Comparison of ENCODE assay signal across 9 mouse cellular contexts in the genomic region with DNA sequence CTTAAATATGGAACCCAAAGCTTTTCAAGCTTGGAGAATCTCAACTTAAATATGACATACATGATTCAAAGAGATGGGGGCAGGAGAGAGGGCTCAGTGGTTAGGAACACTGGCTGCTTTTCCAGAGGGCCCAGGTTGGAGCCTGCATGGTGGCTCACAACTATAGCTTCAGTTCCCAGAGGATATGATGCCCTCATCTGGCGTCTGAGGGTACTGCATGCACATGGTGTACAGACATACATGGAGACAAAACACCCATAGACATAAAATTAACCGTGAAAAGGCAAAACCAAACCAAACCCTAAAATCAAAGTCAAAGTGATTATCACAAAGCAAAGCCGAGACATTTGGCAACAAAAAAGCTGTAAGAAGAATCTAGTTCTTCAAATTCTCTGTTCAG. TPM values are rescaled to one million over a fixed set of nuclear protein-coding genes. Genes with fewer than 3 reads are reported as not detected.
DNase-seq lines count a peak whose midpoint lies in the region; ATAC-seq lines count a peak whose summit lies in the region.
"Had no signal": no experiment of that assay in that cellular context is flagged by ENCODE, and none has a peak within 500 bp of the region (broad histone marks: within the 10 kb centered on the region; RNA-seq: fewer than 3 reads in every experiment).

No protein-coding gene starts in this region.

- 0 out of 2 replicates have a peak, but pooled peaks cover 6% of the 10 kb centered on the region for H3K4me1 ChIP-seq in forebrain, embryonic 14.5 days (ENCODE audit: control insufficient read depth, insufficient read depth, low read length)
- peaks cover 6% of the 10 kb centered on the region for H3K4me1 ChIP-seq in forebrain, embryonic 12.5 days

- H3K27me3 ChIP-seq in forebrain, embryonic 14.5 days (replicated peaks; ENCODE audit: control insufficient read depth, insufficient read depth, low read length): no peaks in the 10 kb centered on the region
- H3K27me3 ChIP-seq in forebrain, embryonic 12.5 days: peaks cover 20% of the 10 kb centered on the region
- no peaks in the 10 kb centered on the region for H3K27me3 ChIP-seq in splenic B cell, adult 2 months (ENCODE audit: control insufficient read depth, insufficient read depth, low read length, poor library complexity, severe bottlenecking)

- H3K9ac ChIP-seq in forebrain, embryonic 14.5 days (ENCODE audit: low read length): no peak overlapping the region
- H3K9ac ChIP-seq in forebrain, embryonic 12.5 days: no peak overlapping the region
- H3K9ac ChIP-seq: midbrain, embryonic 12.5 days had no signal

- H3K27ac ChIP-seq in forebrain, embryonic 14.5 days (ENCODE audit: low read depth, low read length): no peak overlapping the region
- no peak overlapping the region for H3K27ac ChIP-seq in forebrain, embryonic 12.5 days
- H3K27ac ChIP-seq: midbrain, embryonic 12.5 days had no signal

- no peaks in the 10 kb centered on the region for H3K36me3 ChIP-seq in forebrain, embryonic 14.5 days (ENCODE audit: control insufficient read depth, insufficient read depth, low read length)
- no peaks in the 10 kb centered on the region for H3K36me3 ChIP-seq in forebrain, embryonic 12.5 days (replicated peaks)
- H3K36me3 ChIP-seq in splenic B cell, adult 2 months (ENCODE audit: control insufficient read depth, insufficient read depth, low read length, poor library complexity, severe bottlenecking): no peaks in the 10 kb centered on the region
- H3K36me3 ChIP-seq: midbrain, embryonic 12.5 days had no signal

- ATAC-seq in forebrain, embryonic 14.5 days: no peak
- ATAC-seq in forebrain, embryonic 12.5 days (ENCODE audit: low FRiP score): no peak

- intact Hi-C loops in left cerebral cortex, postnatal 4 days (cut with DNase I): no loop called here

- peak; percentile 43 for DNase-seq in forebrain, embryonic 14.5 days (ENCODE audit: low spot score)
- peak; percentile 63 to 75 for DNase-seq in right cerebral cortex, postnatal 10 days (ENCODE audit: low spot score in 2 of 2)
- no peak for DNase-seq in right cerebral cortex, postnatal 25 days
- DNase-seq in cerebellum, postnatal 14 days: peak; percentile 78 to 92
- DNase-seq in left cerebral cortex, postnatal 4 days: peak; percentile 76
- DNase-seq in splenic B cell, adult 2 months (ENCODE audit: low read depth, low spot score): peak; percentile 32
- no peak for DNase-seq in gastrocnemius, adult 18-20 months (ENCODE audit: low spot score)

- no peaks in the 10 kb centered on the region for H3K9me3 ChIP-seq in forebrain, embryonic 14.5 days (replicated peaks; ENCODE audit: control insufficient read depth, low read length)
- H3K9me3 ChIP-seq in forebrain, embryonic 12.5 days: no peaks in the 10 kb centered on the region; the same call in 1 of the 2 replicates
- H3K9me3 ChIP-seq: midbrain, embryonic 12.5 days had no signal

- H3K4me3 ChIP-seq in forebrain, embryonic 14.5 days (ENCODE audit: low read depth, low read length): no peak overlapping the region
- H3K4me3 ChIP-seq in forebrain, embryonic 12.5 days (replicated peaks): no peak overlapping the region

- H3K4me2 ChIP-seq in forebrain, embryonic 14.5 days (ENCODE audit: low read length): no peak overlapping the region
- H3K4me2 ChIP-seq in forebrain, embryonic 12.5 days: no peak overlapping the region

- 78% methylated on average over 3 of the region's 3 CpGs for WGBS in forebrain, embryonic 14.5 days
- 74% methylated on average over 3 of the region's 3 CpGs for WGBS in forebrain, embryonic 12.5 days

RNA-seq across cellular contexts. Expression of a gene that starts 1.6 kb away (rescaled TPM):
- polyA plus RNA-seq in forebrain, embryonic 14.5 days (2014; fragmentation: Nextera tagmentation; extraction: Ambion mirVana): 17.7 and 22.3 TPM in 2 replicates
- polyA plus RNA-seq in forebrain, embryonic 12.5 days (2016; fragmentation: Nextera tagmentation; extraction: Ambion mirVana): 8.5 and 11.2 TPM in 2 replicates
- total RNA-seq in left cerebral cortex, postnatal 4 days (2021): 10 to 100 TPM; 28.2 to 29.0 TPM
- not detected for total RNA-seq in gastrocnemius, adult 18-20 months (2021)

RNA-seq across cellular contexts. Expression of a gene that starts 46.0 kb away (rescaled TPM):
- polyA plus RNA-seq in forebrain, embryonic 14.5 days (2014; fragmentation: Nextera tagmentation; extraction: Ambion mirVana): 19.8 and 25.0 TPM in 2 replicates
- polyA plus RNA-seq in forebrain, embryonic 12.5 days (2016; fragmentation: Nextera tagmentation; extraction: Ambion mirVana): 31.7 and 32.6 TPM in 2 replicates
- 10 to 100 TPM; 81.2 to 82.6 TPM for total RNA-seq in left cerebral cortex, postnatal 4 days (2021)
- total RNA-seq in gastrocnemius, adult 18-20 months (2021): 10 to 100 TPM; 32.1 to 32.5 TPM

RNA-seq across cellular contexts. Expression of a gene that starts 48.5 kb away (rescaled TPM):
- polyA plus RNA-seq in forebrain, embryonic 14.5 days (2014; fragmentation: Nextera tagmentation; extraction: Ambion mirVana): 4.2 and 6.5 TPM in 2 replicates
- polyA plus RNA-seq in forebrain, embryonic 12.5 days (2016; fragmentation: Nextera tagmentation; extraction: Ambion mirVana): 3.1 and 4.4 TPM in 2 replicates
- total RNA-seq in left cerebral cortex, postnatal 4 days (2021): 10 to 100 TPM; 24.1 to 28.0 TPM
- total RNA-seq in gastrocnemius, adult 18-20 months (2021): 1 to 10 TPM; 4.1 to 6.3 TPM

Comparison
In these comparisons a context has a peak if more than half of its experiments do, and no peak if none do; other contexts are left out.
1. DNase-seq: peak in forebrain, embryonic 14.5 days (single experiment), right cerebral cortex, postnatal 10 days (2 of 2), cerebellum, postnatal 14 days (2 of 2), left cerebral cortex, postnatal 4 days (single experiment) and splenic B cell, adult 2 months (single experiment); none in right cerebral cortex, postnatal 25 days (single experiment) and gastrocnemius, adult 18-20 months (single experiment).
2. RNA of a gene that starts 1.6 kb away (total RNA-seq): 28.2 to 29.0 TPM in left cerebral cortex, postnatal 4 days; not detected in gastrocnemius, adult 18-20 months; every median in the first group is over 10 times any median in the second.